ENCODE assay signal across 17 mouse cellular contexts in the genomic region with DNA sequence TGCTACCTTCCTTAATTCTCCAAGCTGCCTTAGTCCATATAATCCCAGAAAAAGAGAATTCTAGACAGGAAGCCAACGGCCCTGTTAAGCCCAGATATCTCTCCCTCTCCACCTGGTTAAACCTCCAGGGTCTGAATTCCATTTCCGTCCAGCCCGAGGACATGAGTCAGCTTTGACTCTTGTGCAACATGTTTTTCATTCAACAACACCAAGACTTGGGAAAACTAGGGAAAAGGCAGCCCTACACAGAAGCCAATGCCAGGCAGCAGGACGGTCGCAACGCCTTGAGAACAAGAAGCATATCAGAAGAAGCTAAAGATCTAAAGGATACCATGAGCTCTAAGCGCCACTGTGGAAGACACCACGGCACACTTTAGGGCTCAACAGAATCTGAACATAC. TPM values are rescaled to one million over a fixed set of nuclear protein-coding genes. Genes with fewer than 3 reads are reported as not detected.
DNase-seq lines count a peak whose midpoint lies in the region; ATAC-seq and TF ChIP-seq lines count a peak whose summit lies in the region.
"Had no signal": no experiment of that assay in that cellular context is flagged by ENCODE, and none has a peak within 500 bp of the region (broad histone marks: within the 10 kb centered on the region; RNA-seq: fewer than 3 reads in every experiment).

No protein-coding gene starts in this region.

- H3K4me3 ChIP-seq in intestine, postnatal 0 days (ENCODE audit: low read depth, low read length) = no peak overlapping the region
- no peak overlapping the region for H3K4me3 ChIP-seq in intestine, embryonic 15.5 days (replicated peaks)
- H3K4me3 ChIP-seq in C2C12 (ENCODE audit: insufficient read depth, poor library complexity, severe bottlenecking) = no peak overlapping the region
- H3K4me3 ChIP-seq: forebrain, embryonic 13.5 days; limb, embryonic 10.5 days; lung, embryonic 15.5 days; midbrain, embryonic 12.5 days had no signal

- H3K27me3 ChIP-seq in intestine, postnatal 0 days (replicated peaks; ENCODE audit: control insufficient read depth, insufficient read depth, low read length) = no peaks in the 10 kb centered on the region
- H3K27me3 ChIP-seq in intestine, embryonic 15.5 days (replicated peaks) = no peaks in the 10 kb centered on the region
- H3K27me3 ChIP-seq in C2C12 (ENCODE audit: control insufficient read depth, insufficient read depth, insufficient read length) = no peaks in the 10 kb centered on the region
- H3K27me3 ChIP-seq: forebrain, embryonic 13.5 days; lung, embryonic 15.5 days; midbrain, embryonic 12.5 days had no signal

- peaks cover 7% of the 10 kb centered on the region; the same call in 1 of the 2 replicates for H3K4me1 ChIP-seq in intestine, postnatal 0 days (replicated peaks; ENCODE audit: control insufficient read depth, insufficient read depth, low read length)
- no peaks in the 10 kb centered on the region for H3K4me1 ChIP-seq in intestine, embryonic 15.5 days (replicated peaks)
- H3K4me1 ChIP-seq: forebrain, embryonic 13.5 days; midbrain, embryonic 12.5 days had no signal

- TF ChIP-seq CTCF in intestine, postnatal 0 days (IDR thresholded peaks at IDR 0.05; ENCODE audit: low read depth) = no peak
- no peak for TF ChIP-seq CTCF in C2C12 (IDR thresholded peaks at IDR 0.05; ENCODE audit: control insufficient read depth, insufficient read depth, insufficient read length)

- no peaks in the 10 kb centered on the region for H3K79me2 ChIP-seq in C2C12 (ENCODE audit: control insufficient read depth, insufficient read depth)

- no peaks in the 10 kb centered on the region for H3K36me3 ChIP-seq in intestine, postnatal 0 days (ENCODE audit: control insufficient read depth, insufficient read depth)
- H3K36me3 ChIP-seq in intestine, embryonic 15.5 days = no peaks in the 10 kb centered on the region
- H3K36me3 ChIP-seq in C2C12 (ENCODE audit: control insufficient read depth, insufficient read depth) = no peaks in the 10 kb centered on the region
- H3K36me3 ChIP-seq: limb, embryonic 10.5 days; lung, embryonic 15.5 days; midbrain, embryonic 12.5 days had no signal

- peak overlapping the region; percentile 46 for H3K27ac ChIP-seq in intestine, postnatal 0 days (ENCODE audit: low read depth, low read length)
- no peak overlapping the region for H3K27ac ChIP-seq in intestine, embryonic 15.5 days
- H3K27ac ChIP-seq: forebrain, embryonic 13.5 days; hindbrain, postnatal 0 days; limb, embryonic 10.5 days; lung, embryonic 15.5 days; midbrain, embryonic 12.5 days had no signal

- peak; percentile 67 for ATAC-seq in intestine, postnatal 0 days
- no peak for ATAC-seq in intestine, embryonic 15.5 days
- ATAC-seq: forebrain, embryonic 13.5 days; hindbrain, postnatal 0 days had no signal

- no peaks in the 10 kb centered on the region for H3K79me3 ChIP-seq in C2C12 (ENCODE audit: low read depth)

- intact Hi-C loops in left cerebral cortex, postnatal 36 days (cut with DNase I) = no loop called here

- peak overlapping the region; percentile 9; the same call in 1 of the 2 replicates for H3K4me2 ChIP-seq in intestine, postnatal 0 days (replicated peaks; ENCODE audit: low read depth)
- H3K4me2 ChIP-seq in intestine, embryonic 15.5 days (replicated peaks) = no peak overlapping the region
- H3K4me2 ChIP-seq: forebrain, embryonic 13.5 days; lung, embryonic 15.5 days; midbrain, embryonic 12.5 days had no signal

- no peak overlapping the region for H3K9ac ChIP-seq in intestine, postnatal 0 days (ENCODE audit: low read depth, low read length)
- no peak overlapping the region for H3K9ac ChIP-seq in intestine, embryonic 15.5 days
- H3K9ac ChIP-seq: forebrain, embryonic 13.5 days; lung, embryonic 15.5 days; midbrain, embryonic 12.5 days had no signal

- no peak overlapping the region for H3ac ChIP-seq in C2C12 (ENCODE audit: control insufficient read depth, insufficient read length, low read depth)

- 74% methylated on average over 8 of the region's 8 CpGs for WGBS in intestine, postnatal 0 days
- WGBS in intestine, embryonic 15.5 days = 88% methylated on average over 8 of the region's 8 CpGs

- no peaks in the 10 kb centered on the region for H3K9me3 ChIP-seq in intestine, postnatal 0 days (ENCODE audit: control insufficient read depth)
- no peaks in the 10 kb centered on the region for H3K9me3 ChIP-seq in intestine, embryonic 15.5 days
- H3K9me3 ChIP-seq: forebrain, embryonic 13.5 days; limb, embryonic 10.5 days; lung, embryonic 15.5 days; midbrain, embryonic 12.5 days had no signal

- peak; percentile 33 for DNase-seq in gastrocnemius, adult 18-20 months (ENCODE audit: low spot score)
- no peak for DNase-seq in gastrocnemius, postnatal 10 days
- peak; percentile 34 for DNase-seq in lung, postnatal 36 days
- DNase-seq in frontal cortex, postnatal 14 days (ENCODE audit: low spot score in 2 of 2) = no peak
- DNase-seq in left cerebral cortex, postnatal 36 days (ENCODE audit: low spot score in 2 of 2) = no peak
- DNase-seq: B cell, adult 2 months; cerebellum, adult 9-11 months; embryo, embryonic 11 days; kidney, adult 8-10 months had no signal

TF ChIP-seq in C2C12, 6 proteins besides CTCF, POLR2A, EP300 and RAD21:
- TF ChIP-seq MYOD1 (IDR thresholded peaks at IDR 0.05; ENCODE audit: control insufficient read depth, insufficient read length, low read depth) = no peak
- TF ChIP-seq CEBPB (IDR thresholded peaks at IDR 0.05; ENCODE audit: low read depth) = peak; percentile 93
- no peak for TF ChIP-seq MYOG (IDR thresholded peaks at IDR 0.05; ENCODE audit: control insufficient read depth, extremely low read depth, insufficient read length)
- TF ChIP-seq MAX (IDR thresholded peaks at IDR 0.05) = no peak

RNA-seq across cellular contexts. Expression of a gene that starts 32.8 kb away (rescaled TPM):
- 10 to 100 TPM; 64.8 to 69.4 TPM for total RNA-seq in gastrocnemius, adult 18-20 months (2021)
- 10 to 100 TPM; 22.1 to 24.1 TPM for total RNA-seq in gastrocnemius, postnatal 10 days (2021)
- 17.1 and 19.3 TPM in 2 replicates for polyA plus RNA-seq in intestine, postnatal 0 days (2015; fragmentation: Nextera tagmentation; extraction: Ambion mirVana)
- polyA plus RNA-seq in intestine, embryonic 15.5 days (2015; fragmentation: Nextera tagmentation; extraction: Ambion mirVana) = 10.4 and 11.1 TPM in 2 replicates
- polyA plus RNA-seq in C2C12 (2012; fragmentation: generic; extraction: Trizol) = 5.9 TPM
- 100 to 1,000 TPM; 102 to 112 TPM for total RNA-seq in left cerebral cortex, postnatal 36 days (2021)

Comparison
In these comparisons a context has a peak if more than half of its experiments do, and no peak if none do; other contexts are left out.
1. DNase-seq: peak in gastrocnemius, adult 18-20 months (single experiment) and lung, postnatal 36 days (single experiment); none in gastrocnemius, postnatal 10 days (single experiment), frontal cortex, postnatal 14 days (0 of 2) and left cerebral cortex, postnatal 36 days (0 of 2).